ENCODE assay signal across 8 mouse cellular contexts in genomic region chr2:83332770-83333157, GRCm38 (mm10).
DNase-seq lines count a peak whose midpoint lies in the region; ATAC-seq and TF ChIP-seq lines count a peak whose summit lies in the region.

No protein-coding gene starts in this region.

- no peaks in the 10 kb centered on the region for H3K36me3 ChIP-seq in hindbrain, embryonic 11.5 days (ENCODE audit: control insufficient read depth, insufficient read depth, low read length)
- no peaks in the 10 kb centered on the region for H3K36me3 ChIP-seq in hindbrain, embryonic 13.5 days
- no peaks in the 10 kb centered on the region for H3K36me3 ChIP-seq in forebrain, postnatal 0 days (ENCODE audit: insufficient read depth)

- no peak overlapping the region for H3K4me3 ChIP-seq in hindbrain, embryonic 11.5 days (ENCODE audit: low read depth, low read length)
- H3K4me3 ChIP-seq in hindbrain, embryonic 13.5 days, result no peak overlapping the region
- no peak overlapping the region for H3K4me3 ChIP-seq in forebrain, postnatal 0 days (ENCODE audit: low read depth, low read length)

- peak; percentile 78 for TF ChIP-seq CTCF in forebrain, postnatal 0 days (IDR thresholded peaks at IDR 0.05; ENCODE audit: low read depth)

- 29% methylated on average over 5 of the region's 5 CpGs for WGBS in hindbrain, embryonic 11.5 days
- WGBS in hindbrain, embryonic 13.5 days, result 41% methylated on average over 5 of the region's 5 CpGs
- 23% methylated on average over 5 of the region's 5 CpGs for WGBS in forebrain, postnatal 0 days

- peak; percentile 42 for DNase-seq in hindbrain, embryonic 11.5 days (ENCODE audit: low spot score)
- DNase-seq in right cerebral cortex, adult 18-20 months, result peak; percentile 14
- no peak for DNase-seq in right cerebral cortex, postnatal 25 days
- peak; percentile 77 for DNase-seq in forebrain, postnatal 0 days
- no peak for DNase-seq in T-cell, adult 2 months (ENCODE audit: low spot score)

- no peak overlapping the region for H3K9ac ChIP-seq in hindbrain, embryonic 11.5 days (ENCODE audit: low read depth, low read length)
- H3K9ac ChIP-seq in hindbrain, embryonic 13.5 days, result no peak overlapping the region
- no peak overlapping the region for H3K9ac ChIP-seq in forebrain, postnatal 0 days

- no peak overlapping the region for H3K4me2 ChIP-seq in hindbrain, embryonic 11.5 days (replicated peaks; ENCODE audit: low read depth, low read length)
- no peak overlapping the region for H3K4me2 ChIP-seq in hindbrain, embryonic 13.5 days
- H3K4me2 ChIP-seq in forebrain, postnatal 0 days (ENCODE audit: low read depth), result no peak overlapping the region

- H3K27me3 ChIP-seq in hindbrain, embryonic 11.5 days (ENCODE audit: control insufficient read depth, insufficient read depth, low read length), result no peaks in the 10 kb centered on the region
- H3K27me3 ChIP-seq in hindbrain, embryonic 13.5 days, result no peaks in the 10 kb centered on the region
- H3K27me3 ChIP-seq in forebrain, postnatal 0 days (ENCODE audit: insufficient read depth, low read length), result no peaks in the 10 kb centered on the region

- H3K27ac ChIP-seq in hindbrain, embryonic 11.5 days (ENCODE audit: low read depth, low read length), result no peak overlapping the region
- no peak overlapping the region for H3K27ac ChIP-seq in hindbrain, embryonic 13.5 days
- H3K27ac ChIP-seq in forebrain, postnatal 0 days (ENCODE audit: low read depth, low read length), result no peak overlapping the region

- H3K9me3 ChIP-seq in hindbrain, embryonic 11.5 days (ENCODE audit: control insufficient read depth, low read length), result no peaks in the 10 kb centered on the region
- H3K9me3 ChIP-seq in hindbrain, embryonic 13.5 days, result no peaks in the 10 kb centered on the region
- H3K9me3 ChIP-seq in forebrain, postnatal 0 days (ENCODE audit: low read length), result no peaks in the 10 kb centered on the region

- ATAC-seq in hindbrain, embryonic 11.5 days (ENCODE audit: low FRiP score), result peak; percentile 63; the same call in 1 of the 2 replicates
- no peak for ATAC-seq in hindbrain, embryonic 13.5 days (ENCODE audit: low FRiP score)
- ATAC-seq in forebrain, postnatal 0 days, result peak; percentile 85
- ATAC-seq in erythroblast, adult 5-6 weeks (replicated peaks; ENCODE audit: low FRiP score, poor library complexity, severe bottlenecking), result no peak
- no peak for ATAC-seq in CD4-positive, CD25-positive, alpha-beta regulatory T cell, adult 4 months

- H3K4me1 ChIP-seq in hindbrain, embryonic 11.5 days (replicated peaks; ENCODE audit: control insufficient read depth, insufficient read depth, low read length), result no peaks in the 10 kb centered on the region
- no peaks in the 10 kb centered on the region for H3K4me1 ChIP-seq in hindbrain, embryonic 13.5 days (replicated peaks)
- no peaks in the 10 kb centered on the region for H3K4me1 ChIP-seq in forebrain, postnatal 0 days (ENCODE audit: insufficient read depth)

Comparison
In these comparisons a context has a peak if more than half of its experiments do, and no peak if none do; other contexts are left out.
1. ATAC-seq: peak in hindbrain, embryonic 11.5 days (single experiment) and forebrain, postnatal 0 days (single experiment); none in hindbrain, embryonic 13.5 days (single experiment), erythroblast, adult 5-6 weeks (single experiment) and CD4-positive, CD25-positive, alpha-beta regulatory T cell, adult 4 months (single experiment).
2. DNase-seq: peak in hindbrain, embryonic 11.5 days (single experiment), right cerebral cortex, adult 18-20 months (single experiment) and forebrain, postnatal 0 days (single experiment); none in right cerebral cortex, postnatal 25 days (single experiment) and T-cell, adult 2 months (single experiment).